Mouse (Mus musculus): ENCODE measurements around the gene Defb25. TPM values are rescaled to one million over a fixed set of nuclear protein-coding genes. Genes with fewer than 3 reads are reported as not detected.
A peak's percentile ranks its signal among the peaks of the same experiment; 100 is the strongest.

Gene Defb25
- polyA plus RNA-seq, 1 experiment from 2014 or later: not detected

DNA sequence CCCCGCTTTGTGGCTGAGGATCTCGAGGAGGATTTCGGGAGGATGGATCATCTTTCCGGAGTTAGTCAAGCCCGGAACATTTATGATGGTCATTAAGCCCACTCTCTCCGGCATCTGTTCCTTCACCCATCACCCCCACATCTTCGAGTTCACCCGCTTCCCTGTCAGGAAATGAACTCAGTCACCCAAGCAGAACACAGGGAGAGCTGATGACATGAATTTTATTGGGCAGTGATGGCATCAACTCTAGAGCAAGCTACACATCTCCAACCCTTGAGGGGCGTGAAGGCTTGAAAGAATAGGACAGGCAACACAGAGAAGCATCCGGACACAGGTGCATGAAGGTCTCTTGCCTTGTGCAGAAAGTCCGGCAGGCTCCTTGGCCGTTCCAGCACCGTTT, 702 bp downstream of the Defb25 start:
- Histone ChIP-seq H3K27me3 (ENCODE audit: low read depth, poor library complexity, severe bottlenecking) (peaks cover 45% of the 10 kb centered on the region), H3K4me3 (no peak overlapping the region), H3K27ac (no peak overlapping the region), H3K9me3 (replicated peaks) (no peaks in the 10 kb centered on the region), H3K4me1 (peaks cover 8% of the 10 kb centered on the region), H3K36me3 (no peaks in the 10 kb centered on the region)
- 85% methylated on average over 13 of the region's 13 CpGs for WGBS
- DNase-seq (ENCODE audit: low spot score): no peak

DNA sequence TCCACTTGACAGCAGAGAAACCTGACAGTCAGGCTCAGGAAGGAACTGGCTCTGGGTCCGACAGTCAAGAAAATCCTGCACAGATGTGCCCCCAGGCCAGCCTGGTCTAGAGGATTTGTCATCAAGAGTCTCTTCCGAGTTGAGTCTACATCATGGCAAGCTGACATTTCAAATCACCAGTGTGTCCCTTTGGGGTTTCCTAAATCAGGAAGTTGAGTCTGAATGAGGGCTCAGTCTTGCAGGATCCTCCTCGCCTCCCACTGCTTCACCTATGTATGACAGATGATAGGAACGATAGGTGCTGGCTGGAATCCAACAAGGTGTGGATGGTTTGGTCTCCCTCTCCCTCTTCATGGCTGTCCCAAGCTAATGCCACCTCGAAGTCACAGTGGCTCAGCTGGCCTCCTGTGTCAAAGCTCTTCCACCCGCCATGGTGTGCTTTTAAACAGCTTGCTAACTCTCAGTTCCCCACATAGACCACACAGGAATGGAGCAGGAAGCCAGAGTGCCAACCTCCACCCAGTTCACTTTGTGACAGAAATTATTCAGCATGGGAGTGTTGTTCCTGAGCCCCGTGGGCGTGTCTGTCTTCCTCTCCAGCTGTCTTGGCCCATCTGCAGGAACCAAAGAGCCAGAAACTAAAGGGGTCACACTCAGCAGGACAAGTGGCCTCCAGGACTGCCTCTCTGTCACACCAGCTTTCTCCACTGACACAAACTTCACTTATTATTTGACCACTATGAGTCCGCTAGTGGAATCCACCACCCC, 2.3 kb downstream of the Defb25 start:
- H3K27me3 ChIP-seq (ENCODE audit: low read depth, poor library complexity, severe bottlenecking): peaks cover 29% of the 10 kb centered on the region
- DNase-seq (ENCODE audit: low spot score): no peak
- no peak overlapping the region for H3K4me3 ChIP-seq
- H3K9me3 ChIP-seq (replicated peaks): no peaks in the 10 kb centered on the region
- H3K27ac ChIP-seq: no peak overlapping the region
- H3K4me1 ChIP-seq: no peaks in the 10 kb centered on the region
- H3K36me3 ChIP-seq: no peaks in the 10 kb centered on the region
- WGBS: 78% methylated on average over 9 of the region's 9 CpGs

DNA sequence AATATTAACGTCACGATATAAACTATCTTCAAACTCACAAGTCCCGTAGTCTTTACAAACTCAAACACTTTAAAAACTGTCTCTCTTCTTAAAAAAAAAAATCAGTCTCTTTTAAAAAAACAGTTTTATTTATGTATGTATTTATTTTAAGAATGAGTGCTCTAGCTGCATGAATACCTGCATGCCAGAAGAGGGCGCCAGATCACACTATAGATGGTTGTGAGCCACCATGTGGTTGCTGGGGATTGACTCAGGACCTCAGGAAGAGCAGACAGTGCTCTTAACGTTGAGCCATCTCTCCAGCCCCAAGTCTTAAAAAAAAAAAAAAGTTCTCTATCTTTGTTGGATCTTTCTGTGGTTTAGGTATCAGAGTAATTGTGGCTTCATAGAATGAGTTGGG, 5.5 kb downstream of the Defb25 start:
- Histone ChIP-seq H3K4me3 (no peak overlapping the region), H3K4me1 (peaks cover 1% of the 10 kb centered on the region), H3K9me3 (replicated peaks) (no peaks in the 10 kb centered on the region), H3K27me3 (ENCODE audit: low read depth, poor library complexity, severe bottlenecking) (peaks cover 5% of the 10 kb centered on the region; the same call in 1 of the 2 replicates), H3K36me3 (no peaks in the 10 kb centered on the region), H3K27ac (no peak overlapping the region)
- WGBS: 58% methylated on average over 5 of the region's 5 CpGs
- no peak for DNase-seq (ENCODE audit: low spot score)

DNA sequence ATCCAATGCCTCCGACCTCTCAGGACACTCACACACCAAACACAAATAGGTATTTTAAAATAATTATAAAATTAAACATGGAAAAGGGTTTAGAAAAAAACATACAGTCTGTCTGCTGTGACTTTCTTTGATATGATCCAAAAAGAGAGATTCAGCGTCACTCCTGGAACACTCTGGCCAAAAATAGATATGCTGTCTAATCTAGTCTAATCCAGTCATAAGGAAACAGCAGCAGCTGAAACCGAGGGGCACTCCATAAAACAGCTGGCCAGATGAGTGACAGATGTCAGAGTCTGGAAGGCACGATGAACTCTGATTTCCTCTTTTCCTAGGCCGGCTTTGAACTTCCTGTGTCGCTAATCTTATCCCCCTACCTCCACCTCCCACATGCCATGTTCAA, 6.4 kb downstream of the Defb25 start:
- Histone ChIP-seq H3K4me3 (no peak overlapping the region), H3K4me1 (peaks cover 9% of the 10 kb centered on the region), H3K27me3 (ENCODE audit: low read depth, poor library complexity, severe bottlenecking) (peaks cover 2% of the 10 kb centered on the region; the same call in 1 of the 2 replicates), H3K9me3 (replicated peaks) (no peaks in the 10 kb centered on the region), H3K36me3 (no peaks in the 10 kb centered on the region), H3K27ac (no peak overlapping the region)
- WGBS: 82% methylated on average over 6 of the region's 6 CpGs
- DNase-seq (ENCODE audit: low spot score): no peak

DNA sequence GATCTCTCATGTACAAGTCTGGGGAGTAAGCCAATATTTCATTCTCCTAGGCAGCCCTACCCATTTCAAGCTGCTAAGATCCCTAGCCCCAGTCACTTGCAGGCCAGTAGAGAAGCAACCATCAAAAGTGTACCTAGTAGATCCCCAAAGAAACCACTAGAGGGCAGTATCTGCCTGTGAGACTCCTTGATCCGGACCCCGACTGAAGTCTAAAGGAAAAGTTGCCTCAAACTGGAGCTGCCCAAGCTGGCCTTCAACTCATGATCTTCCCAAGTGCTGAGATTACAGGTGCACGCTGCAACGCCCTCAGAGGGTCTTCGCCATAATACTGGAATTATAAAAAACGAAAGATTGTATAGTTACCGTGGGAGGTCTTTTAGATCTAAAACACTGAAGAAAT, 7.3 kb downstream of the Defb25 start:
- no peak overlapping the region for H3K4me3 ChIP-seq

DNA sequence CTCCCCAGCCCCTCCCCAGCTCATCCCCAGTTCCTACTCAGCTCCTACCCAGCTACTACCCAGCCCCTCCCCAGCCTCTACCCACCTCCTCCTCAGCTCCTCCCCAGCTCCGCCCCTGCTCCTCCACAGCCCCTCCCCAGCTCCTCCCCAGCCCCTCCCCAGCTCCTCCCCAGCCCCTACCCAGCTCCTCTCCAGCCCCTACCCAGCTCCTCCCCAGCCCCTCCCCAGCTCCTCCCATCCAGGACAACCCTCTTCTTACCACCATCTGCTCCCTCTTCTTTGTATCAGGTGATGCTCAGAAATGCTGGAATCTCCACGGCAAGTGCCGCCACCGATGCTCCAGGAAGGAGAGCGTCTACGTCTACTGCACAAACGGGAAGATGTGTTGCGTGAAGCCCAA, 10.7 kb downstream of the Defb25 start:
- peaks cover 13% of the 10 kb centered on the region for H3K4me1 ChIP-seq
- no peak overlapping the region for H3K27ac ChIP-seq

More for the DNA sequence above, 7.3 kb downstream of the Defb25 start:
- H3K27ac ChIP-seq: no peak overlapping the region
- WGBS: 10% methylated on average over 7 of the region's 7 CpGs
- no peaks in the 10 kb centered on the region for H3K9me3 ChIP-seq (replicated peaks)
- DNase-seq (ENCODE audit: low spot score): peak; percentile 54
- H3K27me3 ChIP-seq (ENCODE audit: low read depth, poor library complexity, severe bottlenecking): no peaks in the 10 kb centered on the region
- H3K36me3 ChIP-seq: no peaks in the 10 kb centered on the region
- peaks cover 9% of the 10 kb centered on the region for H3K4me1 ChIP-seq

DNA sequence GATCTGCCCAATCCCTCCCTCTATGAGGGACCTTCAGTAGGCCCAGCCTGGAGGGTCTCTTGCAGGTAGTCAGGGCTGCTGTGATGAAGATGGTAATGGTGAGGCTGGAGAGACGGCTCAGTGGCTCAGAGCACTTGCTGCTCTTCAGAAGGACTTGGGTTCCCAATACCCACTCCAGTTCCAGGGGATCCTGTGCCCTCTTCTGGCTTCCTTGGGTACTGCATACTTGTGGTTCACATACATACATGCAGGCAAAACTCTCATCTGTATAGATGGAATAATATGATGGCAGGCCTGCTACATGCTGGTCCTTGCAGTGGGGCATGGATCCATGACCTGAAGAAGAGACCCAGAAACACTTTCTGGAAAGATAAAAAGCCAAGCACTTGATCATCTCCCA, 14.1 kb downstream of the Defb25 start:
- H3K9me3 ChIP-seq (replicated peaks): no peaks in the 10 kb centered on the region
- H3K4me1 ChIP-seq: peaks cover 15% of the 10 kb centered on the region
- no peaks in the 10 kb centered on the region for H3K36me3 ChIP-seq
- no peaks in the 10 kb centered on the region for H3K27me3 ChIP-seq (ENCODE audit: low read depth, poor library complexity, severe bottlenecking)
- no peak overlapping the region for H3K27ac ChIP-seq
- DNase-seq (ENCODE audit: low spot score): no peak
- WGBS: 74% methylated on average over 1 of the region's 1 CpGs
- no peak overlapping the region for H3K4me3 ChIP-seq

More for the DNA sequence above, 10.7 kb downstream of the Defb25 start:
- DNase-seq (ENCODE audit: low spot score): no peak
- H3K36me3 ChIP-seq: no peaks in the 10 kb centered on the region
- no peaks in the 10 kb centered on the region for H3K27me3 ChIP-seq (ENCODE audit: low read depth, poor library complexity, severe bottlenecking)
- WGBS: 34% methylated on average over 8 of the region's 8 CpGs
- H3K4me3 ChIP-seq: 0 out of 2 replicates have a peak overlapping the region, but pooled peaks have one; percentile 15
- no peaks in the 10 kb centered on the region for H3K9me3 ChIP-seq (replicated peaks)

DNA sequence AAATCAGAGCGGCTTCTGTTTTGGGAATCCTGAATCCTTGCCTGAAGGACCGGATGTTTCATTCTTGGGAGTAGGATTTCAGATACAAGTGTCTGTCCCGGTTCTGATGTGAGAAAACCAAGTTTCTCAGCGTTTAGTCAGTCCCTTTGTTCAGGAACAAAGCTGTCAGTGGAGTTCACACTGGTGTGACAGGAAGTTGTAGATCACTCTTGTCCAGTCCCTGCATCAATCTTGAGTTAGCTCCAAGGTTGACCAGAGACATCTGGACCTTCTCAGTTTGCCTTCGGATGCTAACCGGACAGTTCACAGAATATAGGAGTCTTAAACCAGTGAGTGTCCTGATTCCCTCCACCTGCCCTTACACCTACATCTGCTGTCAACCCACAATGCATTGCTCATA, 15.1 kb downstream of the Defb25 start:
- DNase-seq (ENCODE audit: low spot score): no peak
- Histone ChIP-seq H3K27ac (no peak overlapping the region), H3K27me3 (ENCODE audit: low read depth, poor library complexity, severe bottlenecking) (no peaks in the 10 kb centered on the region), H3K4me1 (peaks cover 15% of the 10 kb centered on the region), H3K9me3 (replicated peaks) (no peaks in the 10 kb centered on the region), H3K4me3 (no peak overlapping the region), H3K36me3 (no peaks in the 10 kb centered on the region)
- 52% methylated on average over 6 of the region's 6 CpGs for WGBS

DNA sequence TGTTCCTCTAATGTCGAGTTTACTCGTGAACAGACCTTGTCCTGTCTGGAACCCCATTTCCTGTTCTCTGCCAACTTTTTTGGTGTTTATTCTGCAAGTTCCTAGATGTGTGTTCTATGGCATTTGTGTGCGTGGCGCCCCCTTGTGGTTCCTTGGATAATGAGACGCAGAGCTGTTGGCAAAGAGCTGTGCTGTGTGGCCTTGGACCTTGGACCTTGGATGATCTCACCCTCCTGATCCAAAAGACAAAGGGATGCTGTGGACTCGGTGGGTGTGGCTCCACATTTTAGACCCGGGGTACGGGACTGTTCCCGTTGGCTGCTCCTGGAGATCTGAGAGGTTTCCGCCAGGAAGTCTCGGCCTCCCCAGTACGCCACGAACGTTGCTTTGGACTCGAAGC, 18.8 kb downstream of the Defb25 start, which contains the start of gene Defb36:
Gene Defb36, plus strand, starts transcription at position 271 of the 400 bp plus-strand sequence.
- no peak for DNase-seq (ENCODE audit: low spot score)
- Histone ChIP-seq H3K36me3 (no peaks in the 10 kb centered on the region), H3K27ac (no peak within 1 kb of the TSS), H3K27me3 (ENCODE audit: low read depth, poor library complexity, severe bottlenecking) (no peaks in the 10 kb centered on the region), H3K9me3 (replicated peaks) (no peaks in the 10 kb centered on the region), H3K4me1 (peaks cover 5% of the 10 kb centered on the region; the same call in 1 of the 2 replicates), H3K4me3 (no peak within 1 kb of the TSS)
- 85% methylated on average over 15 of the region's 15 CpGs for WGBS

DNA sequence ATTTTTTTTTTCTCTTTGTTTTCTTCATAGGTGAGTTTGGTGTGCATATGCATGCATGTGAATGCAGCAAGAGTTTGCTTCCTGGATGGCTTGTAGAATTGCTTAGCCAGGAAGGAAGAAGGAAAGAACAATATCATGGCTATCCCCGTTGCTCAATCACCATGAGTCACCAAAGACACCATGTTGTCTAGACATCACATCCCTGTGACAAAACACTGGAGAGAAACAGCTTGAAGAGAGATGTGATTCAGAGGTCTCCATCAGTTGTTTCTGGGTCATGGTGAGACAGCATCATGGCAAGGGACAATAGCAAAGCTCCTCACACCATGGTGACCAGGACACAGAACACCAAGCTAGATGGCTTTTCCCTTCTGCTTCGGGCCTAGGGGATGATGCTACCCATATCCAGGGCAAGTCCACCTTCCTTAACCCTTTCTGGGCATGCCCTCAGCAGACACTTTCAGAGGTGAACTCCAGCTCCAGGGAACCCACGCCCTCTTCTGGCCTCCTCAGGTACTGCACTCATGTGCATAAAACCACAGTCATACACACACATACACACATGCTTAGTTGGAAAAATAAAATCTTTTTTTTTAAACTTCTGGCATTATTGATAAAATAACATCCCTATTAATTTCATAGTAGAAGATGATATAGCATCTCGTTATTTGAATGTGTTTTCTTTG, 21.4 kb downstream of the Defb25 start:
- H3K4me1 ChIP-seq: no peaks in the 10 kb centered on the region
- H3K9me3 ChIP-seq (replicated peaks): no peaks in the 10 kb centered on the region
- H3K27ac ChIP-seq: no peak overlapping the region
- no peaks in the 10 kb centered on the region for H3K27me3 ChIP-seq (ENCODE audit: low read depth, poor library complexity, severe bottlenecking)
- no peak overlapping the region for H3K4me3 ChIP-seq
- no peak for DNase-seq (ENCODE audit: low spot score)
- WGBS: 78% methylated on average over 4 of the region's 4 CpGs
- H3K36me3 ChIP-seq: no peaks in the 10 kb centered on the region

DNA sequence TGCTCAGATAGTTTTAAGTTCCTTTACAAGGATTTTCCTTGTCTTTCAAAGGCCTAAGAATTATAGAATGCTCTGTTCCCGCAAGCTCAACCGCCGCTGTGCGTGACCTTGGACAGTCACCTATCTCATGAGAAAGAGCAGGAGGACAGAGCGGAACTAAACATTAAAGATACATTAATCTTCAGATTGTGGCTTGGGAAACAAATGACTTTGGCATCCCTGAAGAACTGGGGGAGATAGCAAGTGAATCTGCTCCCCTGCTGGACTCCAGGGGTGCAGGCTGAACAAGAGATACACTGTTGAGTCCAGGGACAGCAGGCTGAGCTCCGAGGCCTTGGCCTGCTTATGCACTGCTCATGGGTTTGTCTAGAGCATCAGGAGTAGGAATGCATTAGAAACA, 22.8 kb downstream of the Defb25 start:
- H3K27ac ChIP-seq: no peak overlapping the region
- WGBS: 92% methylated on average over 6 of the region's 6 CpGs
- no peaks in the 10 kb centered on the region for H3K9me3 ChIP-seq (replicated peaks)
- DNase-seq (ENCODE audit: low spot score): no peak
- no peaks in the 10 kb centered on the region for H3K4me1 ChIP-seq
- no peaks in the 10 kb centered on the region for H3K36me3 ChIP-seq
- no peak overlapping the region for H3K4me3 ChIP-seq
- H3K27me3 ChIP-seq (ENCODE audit: low read depth, poor library complexity, severe bottlenecking): no peaks in the 10 kb centered on the region

DNA sequence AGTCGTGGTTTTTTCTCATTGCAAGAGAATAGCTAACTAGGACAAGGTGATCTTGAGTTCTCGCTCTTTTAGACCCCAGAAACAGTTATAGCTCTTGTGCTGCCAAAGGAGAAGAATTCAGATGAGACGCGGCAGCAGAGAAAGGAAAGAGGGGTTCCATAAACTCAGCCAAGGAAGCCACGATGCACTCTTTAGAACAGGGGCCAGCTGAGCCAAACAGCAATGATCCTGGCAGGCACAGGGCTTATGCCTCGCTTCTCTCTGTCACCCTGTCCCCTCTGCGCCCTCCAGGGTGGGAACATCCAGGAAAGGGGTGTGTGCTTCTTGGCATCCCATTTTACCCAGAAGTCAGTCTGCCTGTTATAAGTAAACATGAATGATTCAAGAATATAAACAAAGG, 23.6 kb downstream of the Defb25 start, which contains the start of gene Defb45:
Gene Defb45, minus strand, starts transcription at position 101 of the 400 bp plus-strand sequence.
- 64% methylated on average over 7 of the region's 7 CpGs for WGBS
- no peaks in the 10 kb centered on the region for H3K36me3 ChIP-seq
- DNase-seq (ENCODE audit: low spot score): no peak
- no peaks in the 10 kb centered on the region for H3K4me1 ChIP-seq
- no peaks in the 10 kb centered on the region for H3K9me3 ChIP-seq (replicated peaks)
- H3K4me3 ChIP-seq: no peak within 1 kb of the TSS
- no peak within 1 kb of the TSS for H3K27ac ChIP-seq
- no peaks in the 10 kb centered on the region for H3K27me3 ChIP-seq (ENCODE audit: low read depth, poor library complexity, severe bottlenecking)

DNA sequence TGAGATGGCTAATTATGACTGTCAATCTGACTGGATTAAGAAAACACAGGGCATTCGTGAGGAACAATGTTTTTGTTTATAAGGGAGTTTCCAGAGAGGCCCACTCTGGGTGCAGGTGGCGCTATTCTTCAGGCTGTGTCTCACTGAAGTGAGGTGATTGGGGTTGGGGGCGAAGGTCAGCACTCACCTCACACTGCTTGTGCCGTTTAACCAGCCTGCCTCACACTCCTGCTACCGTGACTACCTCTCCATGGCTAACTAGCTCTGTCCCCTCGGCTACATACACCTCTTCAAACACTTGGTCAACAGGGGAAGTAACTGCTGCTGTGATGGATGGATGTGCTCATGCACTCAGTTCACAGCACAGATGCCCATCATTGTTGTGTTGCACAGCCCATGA, 33.8 kb downstream of the Defb25 start:
- no peaks in the 10 kb centered on the region for H3K4me1 ChIP-seq
- no peak overlapping the region for H3K27ac ChIP-seq
- WGBS: 49% methylated on average over 6 of the region's 6 CpGs
- H3K27me3 ChIP-seq (ENCODE audit: low read depth, poor library complexity, severe bottlenecking): no peaks in the 10 kb centered on the region
- H3K36me3 ChIP-seq: no peaks in the 10 kb centered on the region
- no peaks in the 10 kb centered on the region for H3K9me3 ChIP-seq (replicated peaks)
- DNase-seq (ENCODE audit: low spot score): no peak
- no peak overlapping the region for H3K4me3 ChIP-seq
